Mouse (Mus musculus): Measurements from ENCODE around the gene Tmem246. TPM values are rescaled to one million over a fixed set of nuclear protein-coding genes. Genes with fewer than 3 reads are reported as not detected.
"Not testable (repeated sequence)": the region's sequence is repeated elsewhere in the genome, so short reads cannot be mapped to it uniquely, and the experiment has no call there.

Tmem246 gene
- 24.2 and 25.3 TPM in 2 replicates for polyA plus RNA-seq (2015; fragmentation: Nextera tagmentation; extraction: Ambion mirVana)

DNA sequence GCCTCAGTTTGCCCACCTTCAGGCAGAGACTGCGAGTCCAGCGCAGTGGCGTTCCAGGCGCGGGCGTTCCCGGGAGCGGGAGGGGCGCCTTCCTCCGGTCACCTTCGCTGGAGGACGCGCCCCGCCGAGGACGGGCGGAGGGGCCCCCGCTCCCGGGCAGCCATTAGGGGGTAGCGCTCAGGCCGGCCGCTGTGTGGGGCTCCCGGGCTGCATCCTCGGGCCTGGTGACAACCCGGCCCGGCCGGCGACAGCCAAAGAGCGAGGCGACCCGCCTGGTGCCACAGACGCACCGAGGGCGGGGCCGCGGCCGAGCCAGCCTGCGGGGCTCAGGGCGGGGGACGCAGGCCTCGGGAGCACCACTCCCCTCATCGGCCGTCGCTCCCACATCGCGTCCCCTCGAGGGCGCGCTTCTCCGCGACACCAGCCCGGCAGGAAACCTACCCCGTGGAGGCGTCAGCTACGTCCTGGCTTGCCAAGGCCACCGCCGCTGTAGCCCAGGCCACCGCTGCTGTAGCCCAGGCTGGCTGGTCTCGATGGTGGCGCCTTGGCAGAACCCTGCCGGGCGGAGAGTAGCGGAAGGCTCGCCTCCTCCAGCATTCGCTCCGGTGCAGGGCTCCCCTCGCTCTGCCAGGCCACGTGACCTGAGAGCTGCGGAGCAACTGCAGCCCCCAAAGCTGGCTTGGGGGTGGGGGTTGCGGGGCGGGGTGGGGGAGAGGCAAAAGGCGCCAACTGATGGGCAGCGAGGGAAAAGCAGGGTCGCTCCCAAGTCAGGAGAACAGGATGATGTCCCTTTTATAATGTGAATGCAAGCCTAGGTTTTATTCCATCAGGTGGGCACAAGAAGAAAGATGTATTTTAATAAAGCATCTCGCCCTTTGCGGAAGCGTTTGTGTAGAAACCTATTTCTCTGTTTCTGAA lies at the start of gene Tmem246:
Tmem246 (minus strand) TSS at position 694 of the 918 bp plus-strand sequence.
- Histone ChIP-seq H3K4me1 (peaks cover 6% of the 10 kb centered on the region; the same call in 1 of the 2 replicates), H3K4me2 (peak within 1 kb of the TSS; percentile 78), H3K27me3 (no peaks in the 10 kb centered on the region), H3K27ac (peak within 1 kb of the TSS; percentile 94), H3K9ac (peak within 1 kb of the TSS; percentile 71), H3K9me3 (no peaks in the 10 kb centered on the region), H3K36me3 (no peaks in the 10 kb centered on the region), H3K4me3 (peak within 1 kb of the TSS; percentile 75)
- WGBS = under 1% methylated on average over 76 of the region's 77 CpGs
- ATAC-seq (ENCODE audit: borderline replicate concordance, extremely low read depth, low FRiP score, low TSS enrichment) = peak; percentile 94

DNA sequence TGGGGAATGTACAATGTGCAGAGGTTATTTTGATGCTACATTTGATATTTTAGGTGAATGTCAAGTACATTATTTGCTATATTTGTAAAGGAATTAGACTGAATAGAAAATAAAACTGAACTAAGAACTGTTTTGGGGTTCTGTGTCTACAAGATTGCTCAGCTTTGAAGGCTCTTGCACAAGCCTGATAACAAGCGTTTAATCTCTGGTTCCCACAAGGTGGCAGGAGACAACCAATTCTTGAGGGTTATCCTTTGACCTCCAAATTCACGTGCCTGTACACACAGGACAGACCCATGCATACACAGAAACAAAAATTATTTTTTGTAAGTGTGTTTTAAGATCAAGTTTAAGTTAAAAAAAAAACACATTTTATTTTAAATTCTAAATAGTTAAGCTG lies 42.2 kb upstream of the Tmem246 start:
- Histone ChIP-seq H3K27me3 (no peaks in the 10 kb centered on the region), H3K36me3 (peaks cover 75% of the 10 kb centered on the region), H3K27ac (no peak overlapping the region), H3K4me2 (no peak overlapping the region), H3K4me3 (no peak overlapping the region), H3K4me1 (no peaks in the 10 kb centered on the region), H3K9ac (no peak overlapping the region), H3K9me3 (no peaks in the 10 kb centered on the region)
- no peak for ATAC-seq (ENCODE audit: borderline replicate concordance, extremely low read depth, low FRiP score, low TSS enrichment)
- WGBS = 52% methylated on average over 2 of the region's 2 CpGs

DNA sequence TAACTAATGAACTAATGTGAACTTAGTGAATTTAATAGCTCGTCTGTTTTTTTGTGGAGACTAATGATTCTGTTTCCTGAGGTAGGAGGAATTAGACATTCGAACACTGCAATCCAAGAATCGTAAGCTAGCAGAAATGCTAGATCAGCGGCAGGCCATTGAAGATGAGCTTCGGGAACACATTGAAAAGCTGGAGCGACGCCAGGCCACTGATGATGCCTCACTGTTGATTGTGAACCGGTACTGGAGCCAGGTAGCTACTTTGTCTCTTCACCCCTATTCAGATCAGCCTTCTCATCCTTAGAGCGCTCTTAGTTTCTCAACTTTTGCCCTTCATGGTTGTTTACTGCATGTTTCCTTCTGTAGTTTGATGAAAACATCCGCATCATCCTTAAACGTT lies 40.1 kb upstream of the Tmem246 start:
- WGBS = 86% methylated on average over 11 of the region's 11 CpGs

DNA sequence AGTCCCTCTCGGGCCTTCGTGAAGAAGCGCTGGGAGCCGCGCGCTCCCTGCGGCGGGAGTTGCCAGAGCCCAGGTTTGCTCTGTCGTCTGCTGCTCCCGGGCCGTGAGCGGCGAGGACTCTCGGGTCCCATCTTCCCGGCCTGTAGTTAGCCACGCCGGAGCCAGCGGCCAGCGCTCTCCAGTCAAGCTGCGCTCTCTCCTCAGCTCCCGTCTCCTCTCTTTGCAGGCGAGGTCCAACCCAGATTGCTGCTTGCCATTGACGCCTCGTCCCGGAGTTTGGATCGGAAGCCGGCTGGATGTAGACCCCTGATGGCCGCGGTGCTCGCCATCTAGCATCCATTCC lies 34.4 kb upstream of the Tmem246 start:
- WGBS = 0% methylated on average over 30 of the region's 30 CpGs
- peaks cover 33% of the 10 kb centered on the region for H3K36me3 ChIP-seq
- H3K27ac ChIP-seq = peak overlapping the region; percentile 92
- H3K4me3 ChIP-seq = peak overlapping the region; percentile 89
- H3K9me3 ChIP-seq = no peaks in the 10 kb centered on the region
- H3K27me3 ChIP-seq = no peaks in the 10 kb centered on the region
- H3K9ac ChIP-seq = peak overlapping the region; percentile 90
- peak overlapping the region; percentile 79 for H3K4me2 ChIP-seq
- H3K4me1 ChIP-seq = peaks cover 5% of the 10 kb centered on the region
- peak; percentile 64; the same call in 1 of the 2 replicates for ATAC-seq (ENCODE audit: borderline replicate concordance, extremely low read depth, low FRiP score, low TSS enrichment)

More for the DNA sequence above, 40.1 kb upstream of the Tmem246 start:
- Histone ChIP-seq H3K27me3 (no peaks in the 10 kb centered on the region), H3K27ac (no peak overlapping the region), H3K4me1 (peaks cover 5% of the 10 kb centered on the region), H3K9me3 (no peaks in the 10 kb centered on the region), H3K4me2 (no peak overlapping the region), H3K36me3 (peaks cover 74% of the 10 kb centered on the region), H3K4me3 (no peak overlapping the region), H3K9ac (no peak overlapping the region)
- no peak for ATAC-seq (ENCODE audit: borderline replicate concordance, extremely low read depth, low FRiP score, low TSS enrichment)

DNA sequence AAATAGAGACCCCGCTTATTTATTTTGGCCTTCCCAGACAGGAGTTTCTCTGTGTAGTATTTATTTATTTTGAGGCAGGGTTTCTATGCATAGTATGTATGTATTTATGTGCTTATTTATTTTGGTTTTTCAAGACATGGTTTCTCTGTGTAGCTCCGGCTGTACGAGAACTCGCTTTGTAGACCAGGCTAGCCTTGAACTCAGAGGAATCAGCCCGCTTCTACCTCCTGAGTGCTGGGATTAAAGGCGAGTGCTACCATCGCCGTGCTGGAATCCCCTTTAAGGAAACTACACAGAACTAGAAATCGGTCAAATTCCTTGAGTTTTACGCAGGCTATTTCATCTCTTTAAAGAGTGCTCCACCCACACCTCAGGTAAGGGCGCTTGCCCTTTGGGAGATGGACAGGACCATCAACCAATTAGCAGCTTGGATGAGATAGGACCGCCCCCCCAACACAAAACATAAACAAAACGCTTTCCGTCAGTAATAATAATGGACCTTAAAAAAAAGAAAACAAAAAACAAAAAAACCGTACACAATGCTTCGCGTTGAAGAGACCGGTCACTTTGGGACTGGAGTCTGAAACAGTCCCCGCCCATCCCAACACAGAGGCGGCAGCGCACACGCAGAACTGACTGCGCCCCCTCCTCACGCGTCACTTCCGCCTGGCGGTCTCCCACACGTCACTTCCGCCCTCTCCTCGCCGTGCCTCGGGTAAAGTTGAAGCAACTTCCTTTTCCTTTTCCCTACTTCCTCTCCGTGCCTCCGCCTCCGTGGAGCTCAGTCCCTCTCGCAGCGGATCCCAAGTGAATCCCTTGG lies 33.9 kb upstream of the Tmem246 start, which contains the start of gene Rnf20:
Rnf20 (plus strand) TSS at position 688 of the 820 bp plus-strand sequence.
- H3K36me3 ChIP-seq = peaks cover 28% of the 10 kb centered on the region
- peak; percentile 98 for ATAC-seq (ENCODE audit: borderline replicate concordance, extremely low read depth, low FRiP score, low TSS enrichment)
- H3K4me1 ChIP-seq = peaks cover 8% of the 10 kb centered on the region
- 2% methylated on average over 37 of the region's 37 CpGs for WGBS
- peak within 1 kb of the TSS; percentile 92 for H3K27ac ChIP-seq
- H3K4me3 ChIP-seq = peak within 1 kb of the TSS; percentile 89
- no peaks in the 10 kb centered on the region for H3K9me3 ChIP-seq
- peak within 1 kb of the TSS; percentile 90 for H3K9ac ChIP-seq
- no peaks in the 10 kb centered on the region for H3K27me3 ChIP-seq
- peak within 1 kb of the TSS; percentile 79 for H3K4me2 ChIP-seq

DNA sequence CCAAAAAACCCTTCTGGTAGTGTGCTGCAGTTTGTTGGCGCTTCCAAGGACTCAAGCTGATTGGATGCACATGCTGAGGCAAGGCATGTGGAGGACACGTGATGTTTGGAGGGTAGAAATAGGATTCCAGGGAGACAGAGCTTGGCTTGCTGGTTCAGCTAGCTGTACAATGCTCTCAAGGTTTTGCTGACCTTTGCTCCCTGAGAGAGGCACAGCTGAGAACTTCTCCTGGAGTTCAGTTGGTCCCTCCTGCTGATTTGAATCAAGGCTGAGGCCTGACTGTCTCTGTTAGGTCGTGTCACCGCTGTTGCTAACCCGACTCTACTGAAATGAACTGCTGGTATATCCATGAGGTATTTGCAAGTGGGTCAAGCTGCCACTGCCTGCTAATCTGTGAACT lies 31.3 kb upstream of the Tmem246 start:
- no peaks in the 10 kb centered on the region for H3K27me3 ChIP-seq
- H3K9ac ChIP-seq = no peak overlapping the region
- H3K4me3 ChIP-seq = no peak overlapping the region
- H3K4me1 ChIP-seq = peaks cover 11% of the 10 kb centered on the region
- no peak overlapping the region for H3K27ac ChIP-seq
- WGBS = 76% methylated on average over 5 of the region's 5 CpGs
- ATAC-seq (ENCODE audit: borderline replicate concordance, extremely low read depth, low FRiP score, low TSS enrichment) = no peak
- 0 out of 2 replicates have a peak, but pooled peaks cover 4% of the 10 kb centered on the region for H3K36me3 ChIP-seq
- H3K4me2 ChIP-seq = no peak overlapping the region
- no peaks in the 10 kb centered on the region for H3K9me3 ChIP-seq

DNA sequence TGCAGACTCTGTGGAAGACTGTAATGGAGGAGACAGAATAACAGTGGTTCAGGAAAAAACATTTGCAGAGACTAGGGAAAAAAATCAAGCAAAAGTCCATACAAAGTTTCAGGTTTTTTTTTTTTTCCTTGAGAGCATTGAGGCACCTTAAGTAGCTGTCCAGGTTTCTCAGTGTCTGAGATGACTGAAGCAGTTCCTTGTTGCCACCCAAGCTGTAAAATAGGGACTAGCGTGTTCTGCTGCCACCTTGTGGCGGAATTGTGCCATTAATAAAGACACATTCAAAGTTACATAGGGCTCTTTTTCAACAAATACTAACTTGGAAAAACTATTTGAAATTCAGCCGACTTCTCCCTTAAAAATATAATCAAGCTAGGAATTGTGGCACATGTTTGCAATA lies 29.3 kb upstream of the Tmem246 start:
- WGBS = 0% methylated on average over 3 of the region's 3 CpGs
- Histone ChIP-seq H3K27ac (no peak overlapping the region), H3K36me3 (no peaks in the 10 kb centered on the region), H3K4me3 (no peak overlapping the region), H3K4me1 (0 out of 2 replicates have a peak, but pooled peaks cover 9% of the 10 kb centered on the region), H3K27me3 (no peaks in the 10 kb centered on the region), H3K9me3 (no peaks in the 10 kb centered on the region), H3K4me2 (no peak overlapping the region), H3K9ac (no peak overlapping the region)
- no peak for ATAC-seq (ENCODE audit: borderline replicate concordance, extremely low read depth, low FRiP score, low TSS enrichment)

DNA sequence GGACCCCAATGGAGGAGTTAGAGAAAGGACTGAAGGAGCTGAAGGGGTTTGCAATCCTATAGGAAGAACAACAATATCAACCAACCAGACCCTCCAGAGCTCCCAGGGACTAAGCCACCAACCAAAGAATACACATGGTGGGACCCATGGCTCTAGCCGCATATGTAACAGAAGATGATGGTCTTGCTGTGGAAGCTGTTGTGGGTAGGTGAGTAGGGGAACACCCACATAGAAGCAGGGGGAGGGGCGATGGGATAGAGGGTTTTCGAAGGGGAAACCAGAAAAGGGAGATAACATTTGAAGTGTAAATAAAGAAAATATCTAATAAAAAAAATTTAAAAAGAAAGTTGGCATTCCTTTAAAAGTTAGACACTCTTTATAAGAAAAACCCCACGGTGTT lies 27.3 kb upstream of the Tmem246 start:
- H3K27ac ChIP-seq; H3K9me3 ChIP-seq; H3K27me3 ChIP-seq; H3K36me3 ChIP-seq; H3K4me1 ChIP-seq; H3K9ac ChIP-seq; H3K4me3 ChIP-seq; ATAC-seq (ENCODE audit: borderline replicate concordance, extremely low read depth, low FRiP score, low TSS enrichment); H3K4me2 ChIP-seq: not testable (repeated sequence)
- WGBS = 68% methylated on average over 4 of the region's 4 CpGs

DNA sequence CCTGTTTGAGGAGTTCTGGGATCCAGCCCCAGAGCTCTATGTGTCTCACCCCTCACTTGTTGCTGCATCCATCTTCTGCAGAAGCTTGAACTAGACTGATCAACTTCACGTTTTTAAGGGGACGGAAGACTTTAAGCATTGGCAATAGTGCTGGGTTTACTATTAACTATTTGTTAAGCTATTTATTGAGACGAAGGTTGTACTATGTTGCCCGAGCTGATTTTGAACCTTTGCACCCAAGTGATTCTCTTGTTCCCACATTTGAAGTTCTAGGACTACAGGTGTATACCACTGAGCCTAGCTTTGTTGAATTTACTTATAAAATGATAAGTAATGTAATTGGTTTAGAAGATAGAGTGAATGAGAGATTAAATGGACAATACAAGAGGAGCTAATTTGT lies 26.2 kb upstream of the Tmem246 start:
- no peak for ATAC-seq (ENCODE audit: borderline replicate concordance, extremely low read depth, low FRiP score, low TSS enrichment)
- Histone ChIP-seq H3K9ac (no peak overlapping the region), H3K27me3 (no peaks in the 10 kb centered on the region), H3K4me3 (no peak overlapping the region), H3K4me1 (0 out of 2 replicates have a peak, but pooled peaks cover 9% of the 10 kb centered on the region), H3K27ac (no peak overlapping the region), H3K4me2 (no peak overlapping the region), H3K36me3 (no peaks in the 10 kb centered on the region), H3K9me3 (no peaks in the 10 kb centered on the region)
- 78% methylated on average over 4 of the region's 4 CpGs for WGBS

DNA sequence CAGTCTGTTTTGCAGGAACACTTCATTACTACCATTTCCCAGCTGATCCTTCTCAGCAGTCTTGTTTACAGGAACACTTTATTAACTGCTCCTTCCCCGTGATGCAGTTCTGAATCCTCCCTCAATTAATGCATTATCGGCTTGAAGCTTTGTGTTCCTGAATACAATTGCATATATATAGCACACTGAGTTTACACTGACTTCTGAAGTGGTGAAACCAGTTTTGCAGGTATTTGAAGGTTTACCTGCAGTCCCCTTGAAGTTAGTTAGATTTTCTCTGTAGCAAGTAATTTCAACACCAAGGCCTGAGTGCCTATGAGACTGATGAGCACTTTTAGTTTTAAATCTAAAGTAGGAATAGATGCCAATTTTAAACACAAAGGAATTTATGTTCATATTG lies 24.6 kb upstream of the Tmem246 start:
- 0 out of 2 replicates have a peak overlapping the region, but pooled peaks have one; percentile 15 for H3K27ac ChIP-seq
- WGBS = 34% methylated on average over 2 of the region's 2 CpGs
- ATAC-seq (ENCODE audit: borderline replicate concordance, extremely low read depth, low FRiP score, low TSS enrichment) = no peak

DNA sequence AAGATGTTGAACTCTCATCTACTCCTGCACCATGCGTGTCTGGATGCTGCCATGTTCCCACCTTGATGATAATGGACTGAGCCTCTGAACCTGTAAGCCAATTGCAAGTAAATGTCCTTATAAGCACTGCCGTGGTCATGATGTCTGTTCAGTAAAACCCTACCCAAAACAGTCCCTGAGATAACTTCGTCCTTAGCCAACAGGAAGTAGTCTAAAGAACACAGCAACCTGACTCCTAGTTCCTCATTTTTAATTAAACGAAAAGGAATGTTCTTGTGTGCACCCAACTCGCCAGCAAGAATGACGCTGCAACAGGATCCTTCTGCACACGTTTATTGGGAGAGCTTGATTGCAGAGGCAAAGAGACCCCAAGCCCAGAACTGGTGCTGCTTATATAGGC lies 22.2 kb upstream of the Tmem246 start:
- not testable (repeated sequence) for H3K4me1 ChIP-seq; H3K4me3 ChIP-seq; H3K27ac ChIP-seq; H3K36me3 ChIP-seq; H3K9me3 ChIP-seq; H3K9ac ChIP-seq; H3K4me2 ChIP-seq; ATAC-seq (ENCODE audit: borderline replicate concordance, extremely low read depth, low FRiP score, low TSS enrichment); H3K27me3 ChIP-seq
- WGBS = 91% methylated on average over 7 of the region's 7 CpGs

More for the DNA sequence above, 24.6 kb upstream of the Tmem246 start:
- Histone ChIP-seq H3K36me3 (no peaks in the 10 kb centered on the region), H3K4me1 (0 out of 2 replicates have a peak, but pooled peaks cover 9% of the 10 kb centered on the region), H3K4me2 (peak overlapping the region; percentile 20; the same call in 1 of the 2 replicates), H3K4me3 (peak overlapping the region; percentile 31), H3K27me3 (no peaks in the 10 kb centered on the region), H3K9me3 (no peaks in the 10 kb centered on the region), H3K9ac (no peak overlapping the region)

Measured in lung, embryonic 15.5 days (tissue).